Mouse (Mus musculus) regulatory T cell (primary cell): ENCODE measurements around the gene Ate1.

ENCODE experiments used
- in situ Hi-C: fragments of 300-600 bp; cut with MboI, MseI; formaldehyde crosslinking; loops from one replicate; pipeline ENCODE4 v1.15.1; 2025; ENCODE audit warnings: high pct_unique_total_duplicates

Gene Ate1

DNA sequence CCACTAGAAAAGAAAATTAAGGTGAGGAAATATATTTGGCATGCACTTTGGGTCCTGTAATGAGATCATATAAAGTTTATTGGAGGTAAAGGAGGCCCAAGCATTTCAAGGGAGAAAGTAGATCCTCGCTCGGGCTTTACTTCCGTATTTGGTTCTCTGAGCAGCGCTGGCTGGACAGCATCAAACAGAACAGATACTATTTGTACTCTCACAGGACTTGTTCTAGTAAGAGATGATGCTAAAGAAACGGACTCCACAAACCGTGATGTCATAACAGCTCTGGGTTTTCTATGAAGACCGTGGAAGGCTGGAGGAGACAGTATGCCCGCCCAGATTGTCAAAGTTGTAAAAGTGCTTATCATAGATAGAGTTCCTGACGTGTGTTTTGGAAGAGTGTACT, 7.1 kb upstream of the Ate1 start:
- in situ Hi-C loops: loop anchor here (10.0 to 25.0 kb wide), 2 partner anchors 835 to 1017 kb away; partner anchors contain the start of genes 2310057M21Rik, Hmx2, Hmx3 and Pstk

DNA sequence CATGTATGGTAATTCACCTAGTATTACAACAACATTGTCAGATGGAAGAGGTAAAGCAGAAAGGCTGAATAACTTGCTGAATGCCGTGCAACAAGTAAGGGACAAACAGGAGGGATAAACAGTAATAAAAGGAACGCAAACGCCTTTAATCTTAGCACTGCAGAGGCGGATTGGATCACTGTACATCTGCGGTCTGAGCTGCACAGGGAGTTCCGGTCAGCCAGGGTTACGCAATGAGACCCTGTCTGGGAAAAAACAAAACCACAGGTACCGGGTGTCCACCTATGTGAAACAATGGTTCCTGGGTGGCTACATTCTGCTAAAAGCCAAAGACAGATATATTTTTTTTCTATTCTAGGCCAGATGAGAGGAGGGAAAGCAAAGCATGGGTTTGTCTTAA, 3.3 kb upstream of the Ate1 start:
- in situ Hi-C loops: loop anchor here (10.0 kb wide), 1 partner anchor 1021 kb away; the partner anchor contains the start of genes Hmx2 and Hmx3

DNA sequence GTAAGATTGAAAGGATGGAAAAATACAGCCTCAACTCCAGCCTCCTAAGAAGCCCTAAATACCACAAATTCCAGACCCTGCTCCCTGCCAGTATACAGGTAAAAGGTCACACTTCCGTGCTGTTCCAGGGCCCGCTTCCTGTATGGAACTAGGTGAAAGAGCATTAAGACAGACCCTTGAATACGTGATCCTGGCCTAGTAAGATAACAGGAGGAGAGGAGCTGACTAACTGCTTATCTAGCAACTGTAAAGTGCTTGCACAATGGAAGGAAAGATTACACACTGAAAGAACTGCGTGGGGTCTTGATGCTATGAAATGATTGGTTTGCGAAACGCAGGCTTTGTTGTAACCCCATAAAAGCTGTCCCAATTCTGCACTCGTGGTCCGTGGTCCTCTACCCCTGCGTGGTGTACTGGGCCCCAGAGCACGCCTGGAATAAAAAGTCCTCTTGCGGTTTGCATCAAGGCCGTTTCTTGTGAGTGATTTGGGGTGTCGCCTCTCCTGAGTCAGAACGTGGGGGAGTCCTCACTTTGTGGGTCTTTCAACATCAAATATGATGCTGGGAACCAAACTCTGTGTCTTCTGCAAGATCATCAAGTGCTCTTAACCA, 748 bp upstream of the Ate1 start:
- in situ Hi-C loops: loop anchor here (10.0 kb wide), 1 partner anchor 1024 kb away; the partner anchor contains the start of genes Hmx2 and Hmx3

DNA sequence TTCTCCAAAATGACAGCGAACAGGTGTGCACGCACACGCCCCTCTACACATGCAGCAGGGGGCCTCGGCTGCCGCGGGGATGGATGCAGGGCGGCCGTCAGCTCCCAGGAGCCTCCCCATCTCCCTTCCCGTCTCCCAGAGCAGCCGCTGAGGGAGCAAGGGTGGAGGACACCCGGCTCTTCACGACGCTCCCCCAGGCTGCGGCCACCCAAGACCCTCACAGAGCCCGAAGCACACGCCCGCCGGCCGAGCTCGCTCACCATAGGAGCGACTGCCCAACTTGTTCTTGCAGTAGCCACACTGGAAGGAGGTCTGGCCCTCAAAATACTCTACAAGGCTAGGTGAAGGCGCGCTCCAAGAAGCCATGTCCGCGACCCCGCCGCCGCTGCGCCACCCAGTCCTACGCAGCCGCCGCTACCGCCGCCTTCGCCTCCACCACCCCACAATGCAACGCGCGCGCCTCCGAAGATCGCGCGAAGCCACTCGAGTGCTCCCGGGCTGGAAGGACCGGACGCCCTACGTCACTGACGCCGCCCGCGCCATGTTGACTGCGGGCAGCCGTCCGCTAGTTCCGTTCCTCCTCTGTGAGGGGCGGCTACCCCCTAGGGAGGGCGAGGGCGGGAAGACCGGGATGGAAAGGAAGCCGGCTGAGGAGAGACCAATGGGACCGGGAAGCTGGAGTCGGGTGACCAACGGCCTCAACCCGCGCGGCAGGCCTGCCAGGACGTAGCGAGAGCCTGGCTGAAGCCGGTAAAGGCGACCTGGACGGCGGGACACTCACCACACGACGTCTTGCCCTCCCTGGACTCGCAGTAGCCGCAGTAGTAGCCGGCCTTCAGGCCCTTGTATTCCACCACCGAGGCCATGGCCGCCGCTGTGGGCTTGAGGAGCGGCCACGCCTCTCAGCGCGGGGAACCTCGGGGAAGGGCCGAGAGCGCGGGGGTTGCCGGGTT, 797 bp downstream of the Ate1 start:
- in situ Hi-C loops: loop anchor here (10.0 kb wide), 2 partner anchors 1025 to 1765 kb away; partner anchors contain the start of genes Hmx2 and Hmx3

DNA sequence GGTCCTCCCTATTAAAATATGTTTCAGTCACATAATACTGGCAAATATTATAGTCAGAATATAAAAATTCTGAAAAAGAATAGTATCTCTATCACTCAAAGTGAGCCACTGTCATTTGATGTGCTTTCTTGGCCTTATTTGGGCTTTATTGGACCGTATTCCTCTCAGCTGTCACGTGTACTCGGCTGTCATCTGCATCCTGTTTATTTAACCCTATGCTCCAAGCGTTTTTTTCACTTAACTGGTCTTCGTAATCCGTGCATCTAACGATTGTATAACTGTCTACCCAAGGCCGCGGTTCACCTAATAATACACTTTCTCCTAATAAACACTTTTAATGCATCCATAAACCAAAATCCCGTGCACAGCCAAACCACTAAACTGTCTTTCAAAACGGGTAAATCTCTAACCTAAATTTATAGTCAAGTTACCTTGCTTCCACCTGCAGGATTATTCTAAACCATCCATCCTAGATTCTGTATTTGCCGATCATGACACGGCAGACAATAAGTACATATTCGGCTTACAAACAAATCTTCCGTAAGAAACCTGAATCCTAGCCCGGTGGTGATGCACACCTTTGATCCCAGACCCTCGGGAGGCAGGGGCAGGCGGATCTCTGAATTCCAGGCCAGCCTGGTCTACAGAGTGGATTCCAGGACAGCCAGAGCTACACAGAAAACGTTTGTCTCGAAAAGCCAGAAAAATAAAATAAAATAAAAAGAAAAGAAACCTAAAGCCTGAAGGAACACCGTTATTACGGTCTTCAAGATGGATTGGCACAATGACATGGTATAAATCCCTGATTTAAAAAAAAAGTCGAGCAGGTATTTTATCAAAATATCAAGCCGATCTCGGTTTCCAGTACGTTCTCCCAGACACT, 1.7 kb downstream of the Ate1 start:
- in situ Hi-C loops: loop anchor here (10.0 kb wide), 1 partner anchor 1764 kb away; no protein-coding TSS in a partner anchor

DNA sequence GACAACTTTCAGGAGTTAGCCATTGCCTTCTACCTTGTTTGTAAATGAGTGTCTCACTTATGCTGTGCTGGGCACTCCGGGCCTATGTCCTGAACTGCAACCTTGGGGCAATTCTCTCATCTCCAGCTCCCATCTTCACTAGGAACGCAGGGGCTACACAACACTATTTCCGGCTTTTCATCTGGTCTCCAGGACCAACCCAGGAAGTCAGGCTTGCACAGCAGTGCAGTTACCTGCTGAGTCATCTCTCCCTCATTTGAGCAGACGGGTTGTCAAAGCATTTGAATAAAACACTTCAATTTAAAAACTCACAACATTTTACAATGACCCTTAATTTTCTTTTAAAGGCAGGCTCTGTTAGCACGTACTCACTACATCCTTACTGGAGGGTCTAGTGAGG, 9.9 kb downstream of the Ate1 start:
- in situ Hi-C loops: loop anchor here (10.0 kb wide), 1 partner anchor 1755 kb away; no protein-coding TSS in a partner anchor

DNA sequence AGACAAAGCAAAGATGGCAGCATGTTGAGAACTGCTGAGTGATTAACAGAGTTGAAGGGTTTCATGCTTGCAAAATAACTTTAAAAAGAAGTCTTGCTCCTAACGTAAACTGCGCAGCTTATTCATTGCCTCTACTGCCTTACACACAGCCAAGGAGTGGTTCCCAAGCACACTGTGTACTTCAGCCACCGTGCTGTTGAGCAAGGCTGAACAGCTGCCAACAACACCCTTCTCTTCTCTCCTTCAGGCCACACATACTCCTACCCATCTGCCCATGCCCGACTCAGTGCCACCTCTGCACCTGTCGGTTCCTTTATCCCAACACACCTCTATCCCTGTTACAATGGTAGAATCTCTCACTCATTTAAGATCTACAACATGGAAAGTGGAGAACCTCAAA, 17.2 kb downstream of the Ate1 start:
- in situ Hi-C loops: no loop called here

DNA sequence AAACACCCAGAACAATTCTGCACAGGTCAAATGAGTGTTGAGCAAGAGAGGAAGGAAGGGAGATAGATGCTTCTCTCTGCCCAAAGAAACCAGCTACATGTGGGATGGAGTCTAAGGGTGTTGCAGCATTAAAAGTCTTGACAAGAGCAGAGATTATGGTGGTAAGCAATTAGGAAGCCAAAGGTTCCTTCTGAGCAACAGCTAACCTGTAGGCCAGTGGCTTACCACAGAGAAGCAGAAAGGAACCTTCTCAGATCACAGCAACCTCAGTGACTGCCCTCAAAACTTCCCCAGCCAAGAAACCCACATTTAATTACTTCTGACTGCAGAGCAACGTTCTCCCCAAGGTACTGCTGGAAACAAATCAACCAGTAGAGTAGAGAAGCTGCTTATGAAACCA, 18.7 kb downstream of the Ate1 start:
- in situ Hi-C loops: no loop called here

DNA sequence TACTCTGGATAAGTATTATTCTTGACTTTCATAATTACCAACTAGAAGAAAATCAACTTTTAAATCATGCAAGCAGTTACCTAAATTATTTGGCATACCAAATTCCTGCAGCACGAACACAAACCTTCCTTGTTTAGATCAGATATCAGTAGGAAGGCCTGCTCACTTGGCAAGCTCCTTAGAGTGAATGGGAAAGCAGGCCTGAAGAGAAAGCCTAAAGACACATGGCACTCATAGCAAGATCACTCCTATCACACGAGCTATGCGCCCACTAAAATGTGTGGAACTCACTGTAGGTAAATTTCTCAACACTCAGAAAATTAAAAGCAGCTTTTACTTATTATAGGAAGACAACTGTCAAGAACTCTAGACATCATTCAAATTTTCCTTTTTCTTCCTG, 26.8 kb downstream of the Ate1 start:
- in situ Hi-C loops: no loop called here

DNA sequence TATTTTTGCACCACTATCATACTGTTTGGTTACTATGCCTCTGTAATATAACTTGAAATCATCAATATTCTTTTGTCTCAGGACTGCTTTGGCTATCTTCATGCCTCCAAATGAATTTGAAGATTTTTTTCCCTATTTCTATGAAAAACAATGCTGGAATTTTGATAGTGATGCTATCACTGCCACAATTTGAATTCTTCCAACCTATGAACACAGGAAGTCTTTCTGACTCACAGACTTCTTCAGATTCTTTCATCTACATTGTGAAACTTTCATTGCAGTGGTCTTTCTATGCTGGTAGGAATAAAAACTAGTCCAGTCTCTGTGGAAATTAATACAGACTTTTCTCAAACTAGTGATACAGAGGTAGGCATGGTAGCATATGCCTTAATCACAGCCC, 28.1 kb downstream of the Ate1 start:
- in situ Hi-C loops: no loop called here

DNA sequence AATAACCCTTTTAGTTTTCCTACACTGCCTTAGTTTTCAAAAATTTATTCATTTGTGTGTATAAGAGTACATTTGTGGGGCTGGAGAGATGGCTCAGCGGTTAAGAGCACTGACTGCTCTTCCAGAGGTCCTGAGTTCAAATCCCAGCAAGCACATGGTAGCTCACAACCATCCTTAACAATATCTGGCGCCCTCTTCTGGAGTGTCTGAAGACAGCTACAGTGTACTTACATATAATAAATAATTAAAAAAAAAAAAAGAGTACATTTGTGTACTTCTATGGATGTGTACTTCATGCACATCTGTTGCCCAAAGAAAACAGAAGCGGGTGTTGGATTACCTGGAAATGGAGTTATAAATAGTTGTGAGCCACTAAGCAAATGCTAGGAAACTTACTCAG, 41.2 kb downstream of the Ate1 start:
- in situ Hi-C loops: loop anchor here (5.0 kb wide), 1 partner anchor 827 kb away; no protein-coding TSS in a partner anchor

DNA sequence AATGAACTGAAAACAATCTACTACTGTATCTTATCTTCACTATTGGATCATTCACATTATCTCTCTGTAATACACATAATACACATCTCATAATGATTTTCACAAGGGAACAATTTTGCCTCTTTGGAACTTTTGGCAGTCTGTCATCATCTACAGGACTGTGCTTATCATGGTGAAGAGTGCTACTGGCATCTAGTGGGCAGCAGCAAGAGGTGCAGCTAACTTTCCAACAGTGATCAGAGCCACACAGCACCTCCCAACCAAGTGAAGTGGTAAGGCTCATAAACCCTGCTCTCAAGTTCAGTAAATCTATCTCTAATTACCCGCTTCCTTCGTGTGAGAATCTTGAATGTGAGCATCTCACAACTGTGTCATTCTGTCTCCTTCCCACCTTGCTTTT, 44.2 kb downstream of the Ate1 start:
- in situ Hi-C loops: loop anchor here (5.0 kb wide), 1 partner anchor 824 kb away; no protein-coding TSS in a partner anchor

DNA sequence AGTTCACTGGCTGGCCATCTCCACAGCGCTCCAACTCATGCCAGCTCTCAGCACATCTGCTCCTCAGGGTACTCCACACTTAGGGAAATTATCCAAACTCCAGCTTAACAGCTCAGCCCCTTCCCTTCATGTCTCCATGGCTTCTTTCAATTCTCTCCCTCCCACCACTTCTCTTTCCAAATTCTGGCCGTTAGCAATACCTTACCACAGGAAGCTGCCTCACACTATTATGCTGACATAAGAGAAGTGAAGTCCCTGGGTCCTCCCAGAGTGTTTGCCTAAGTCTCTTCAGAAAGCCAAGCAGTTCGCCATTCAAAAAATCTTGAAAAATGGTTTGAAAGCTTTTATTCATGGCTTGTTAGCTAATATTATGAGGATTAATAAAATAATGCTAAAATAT, 46.3 kb downstream of the Ate1 start:
- in situ Hi-C loops: no loop called here

DNA sequence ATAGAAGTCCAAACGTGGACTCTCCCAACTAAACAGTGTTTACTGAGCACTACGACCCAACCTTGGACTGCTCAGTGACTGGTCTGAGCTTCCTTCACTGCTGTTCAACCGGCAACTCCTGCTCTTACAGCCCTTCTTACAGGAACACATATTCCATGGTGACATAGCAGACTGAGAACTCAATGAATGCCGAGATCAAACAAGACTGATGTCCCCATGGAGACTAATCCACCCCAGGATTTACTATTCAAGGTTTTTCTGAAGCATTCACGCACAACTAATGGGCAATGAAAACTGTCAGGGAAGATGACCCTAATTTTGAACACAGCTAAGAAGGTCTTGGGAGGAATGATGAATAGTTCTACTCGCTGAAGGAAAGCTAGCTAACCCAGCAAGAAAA, 47.5 kb downstream of the Ate1 start:
- in situ Hi-C loops: no loop called here

DNA sequence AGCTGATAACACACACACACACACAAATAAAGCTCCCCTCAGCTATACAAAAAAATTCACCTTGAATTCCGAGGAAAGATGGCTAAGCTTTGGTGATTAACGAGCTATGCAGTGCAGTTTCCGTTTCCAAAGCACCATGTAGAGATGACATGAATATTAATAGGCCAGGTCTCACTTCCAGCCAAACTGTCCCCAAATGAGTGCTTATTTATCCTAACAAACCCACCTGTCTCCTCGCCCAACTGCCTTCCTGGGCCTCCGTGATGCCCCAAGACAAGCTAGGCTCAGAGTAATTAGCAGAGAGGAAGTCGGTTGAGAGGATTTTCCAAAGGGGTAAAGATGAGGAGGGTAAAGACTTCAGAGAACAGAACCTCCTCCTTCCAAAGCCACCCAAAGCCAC, 49.1 kb downstream of the Ate1 start:
- in situ Hi-C loops: no loop called here

DNA sequence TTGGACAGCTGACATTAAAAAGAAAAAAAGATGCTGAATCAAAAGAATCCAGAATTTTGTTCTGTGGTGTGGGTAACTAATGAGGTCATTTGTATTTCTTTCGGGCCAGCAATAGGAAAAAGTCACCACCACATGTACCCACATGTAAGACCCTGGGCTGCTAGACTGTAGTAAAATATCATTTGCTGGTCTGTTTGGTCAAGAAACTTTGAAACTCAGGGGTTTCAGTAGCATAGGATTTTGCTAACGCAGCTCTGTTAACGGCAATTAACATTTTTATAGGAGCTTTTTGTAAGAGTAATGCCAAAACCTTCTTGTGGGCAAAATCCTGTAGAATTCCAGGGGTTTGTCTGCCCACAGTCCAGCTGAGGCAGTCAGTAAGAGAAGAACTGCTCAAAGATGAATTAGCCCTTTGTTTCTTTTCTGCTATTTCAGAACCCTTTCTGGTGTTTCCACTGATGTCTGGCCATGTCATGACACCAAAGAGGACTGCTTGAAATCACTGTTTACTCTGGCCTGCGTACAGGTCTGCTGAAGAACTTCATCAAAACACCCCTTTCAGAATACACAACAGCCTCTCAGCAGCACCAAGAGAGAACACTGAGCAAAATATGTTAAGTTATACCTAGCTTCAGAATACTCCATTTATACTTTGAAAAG, 64.5 kb downstream of the Ate1 start:
- in situ Hi-C loops: no loop called here

DNA sequence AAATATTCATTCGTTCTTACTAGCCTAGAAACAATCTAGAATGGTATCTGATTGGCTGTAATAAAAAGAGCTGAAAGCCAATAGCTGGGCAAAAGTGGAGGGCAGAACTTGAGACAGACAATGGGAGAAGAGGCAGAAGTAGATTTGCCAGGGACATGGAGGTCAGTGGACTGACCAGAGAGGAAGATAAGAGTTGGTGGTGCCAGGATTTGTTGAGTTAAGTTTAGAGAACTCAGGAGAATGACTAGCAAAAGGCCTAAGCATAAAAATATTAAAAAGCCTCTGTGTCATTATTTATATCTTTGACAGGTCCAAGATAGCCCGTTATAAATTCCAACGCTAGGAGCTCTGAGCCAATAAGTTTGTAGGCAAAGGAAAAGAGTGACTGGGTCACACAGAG, 65.9 kb downstream of the Ate1 start:
- in situ Hi-C loops: no loop called here

DNA sequence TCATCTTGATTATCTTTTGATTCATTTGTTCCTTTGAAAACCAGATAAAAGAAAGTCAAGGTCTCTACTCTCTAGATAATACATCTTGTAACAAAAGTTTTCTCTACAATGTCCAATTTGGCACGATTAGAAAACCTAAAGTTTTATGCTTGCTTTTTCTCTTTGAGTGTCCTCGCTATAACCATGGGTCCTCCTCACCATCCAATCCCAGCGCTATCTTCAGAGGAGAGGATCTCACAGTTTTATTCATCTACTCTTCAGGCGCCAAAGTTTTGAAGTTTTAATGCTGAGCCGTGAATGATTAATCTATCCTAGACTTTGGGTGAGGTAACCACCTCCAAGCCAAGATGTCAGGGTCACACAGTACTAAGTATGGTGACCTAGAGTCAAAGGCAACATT, 84.4 kb downstream of the Ate1 start:
- in situ Hi-C loops: no loop called here

DNA sequence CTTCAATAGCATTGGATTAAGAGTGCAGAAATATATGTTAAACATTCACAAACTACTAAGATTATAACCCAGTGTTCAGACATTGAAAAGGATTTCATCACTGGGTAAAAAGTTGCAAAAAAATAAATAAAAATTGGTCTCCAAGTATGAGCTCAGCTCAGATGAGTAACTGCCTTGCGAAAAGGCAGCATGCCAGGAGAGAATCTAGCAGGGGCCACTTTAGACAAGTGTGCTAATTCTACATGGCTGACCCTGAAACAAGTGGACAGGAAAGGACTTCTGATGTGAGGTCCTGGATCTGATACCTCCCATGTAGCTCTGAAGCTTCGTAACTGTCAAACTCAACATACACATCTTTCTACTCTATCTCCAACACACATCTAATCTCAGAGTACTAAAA, 88.0 kb downstream of the Ate1 start:
- in situ Hi-C loops: no loop called here

DNA sequence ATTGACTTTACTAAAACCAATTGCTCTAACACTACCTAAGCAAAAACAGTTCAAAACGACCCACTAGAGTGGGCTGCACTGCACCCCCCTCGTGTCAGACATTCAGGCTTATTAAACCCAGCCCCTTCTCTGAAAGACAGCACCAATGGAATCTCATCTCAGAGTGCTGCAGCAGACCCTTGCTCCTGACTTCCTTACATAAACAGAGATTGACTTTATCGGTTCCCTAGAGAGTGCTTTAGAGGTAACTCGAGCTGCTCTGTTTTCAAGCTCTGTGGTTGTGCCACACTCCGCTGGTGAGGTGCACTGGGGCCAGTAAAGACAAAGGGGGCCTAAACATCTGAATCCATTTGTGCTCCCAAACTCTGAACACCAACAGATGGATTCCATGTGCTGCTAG, 93.6 kb downstream of the Ate1 start:
- in situ Hi-C loops: no loop called here

DNA sequence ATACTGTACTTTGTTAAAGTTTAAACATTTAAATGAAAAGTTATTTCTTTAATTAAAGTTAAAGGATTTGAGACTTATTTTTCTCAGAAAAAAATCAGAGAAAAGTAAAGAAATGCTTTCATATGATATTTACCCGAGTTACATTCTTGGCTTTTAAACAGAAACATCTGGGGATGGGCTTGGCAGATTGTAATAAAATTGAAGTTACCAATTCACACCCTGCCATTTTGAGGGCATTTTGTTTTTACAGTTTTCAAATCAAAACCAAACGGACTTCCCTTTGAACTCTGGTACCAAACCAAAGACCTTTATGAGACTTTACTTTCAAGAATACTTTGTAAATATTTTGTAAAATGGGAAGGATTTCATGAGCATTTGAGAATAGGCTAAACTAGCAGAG, 94.2 kb downstream of the Ate1 start:
- in situ Hi-C loops: no loop called here
